Comparison of ENCODE assay signal across 8 mouse cellular contexts in genomic region chr5:37162871-37163781, GRCm38 (mm10).
DNase-seq lines count a peak whose midpoint lies in the region; ATAC-seq lines count a peak whose summit lies in the region.
"Had no signal": no experiment of that assay in that cellular context is flagged by ENCODE, and none has a peak within 500 bp of the region (broad histone marks: within the 10 kb centered on the region; RNA-seq: fewer than 3 reads in every experiment).

No protein-coding gene starts in this region.

- 0 out of 2 replicates have a peak overlapping the region, but pooled peaks have one; percentile 1 for H3K4me3 ChIP-seq in brown adipose tissue, adult 24 weeks (ENCODE audit: insufficient read depth, low read depth, low read length)
- peak overlapping the region; percentile 52 for H3K4me3 ChIP-seq in forebrain, embryonic 12.5 days (replicated peaks)
- H3K4me3 ChIP-seq in hindbrain, embryonic 16.5 days (ENCODE audit: low read length): peak overlapping the region; percentile 53
- peak overlapping the region; percentile 39 for H3K4me3 ChIP-seq in midbrain, embryonic 11.5 days (ENCODE audit: low read depth, low read length)
- H3K4me3 ChIP-seq: myocyte had no signal

- peak; percentile 87 for ATAC-seq in forebrain, embryonic 12.5 days (ENCODE audit: low FRiP score)
- ATAC-seq in hindbrain, embryonic 16.5 days: peak; percentile 93
- ATAC-seq in midbrain, embryonic 11.5 days (ENCODE audit: low FRiP score): peak; percentile 90

- no peaks in the 10 kb centered on the region for H3K9me3 ChIP-seq in forebrain, embryonic 12.5 days
- no peaks in the 10 kb centered on the region for H3K9me3 ChIP-seq in hindbrain, embryonic 16.5 days (ENCODE audit: control insufficient read depth, low read length)
- no peaks in the 10 kb centered on the region for H3K9me3 ChIP-seq in midbrain, embryonic 11.5 days (ENCODE audit: control insufficient read depth, low read length)

- no peak overlapping the region for H3K27ac ChIP-seq in brown adipose tissue, adult 24 weeks (replicated peaks; ENCODE audit: low read depth, low read length)
- H3K27ac ChIP-seq in forebrain, embryonic 12.5 days: no peak overlapping the region
- peak overlapping the region; percentile 73 for H3K27ac ChIP-seq in hindbrain, embryonic 16.5 days (ENCODE audit: low read depth, low read length)
- H3K27ac ChIP-seq in midbrain, embryonic 11.5 days (ENCODE audit: low read depth, low read length): no peak overlapping the region

- H3K27me3 ChIP-seq in forebrain, embryonic 12.5 days: peaks cover 63% of the 10 kb centered on the region
- peaks cover 8% of the 10 kb centered on the region; the same call in 1 of the 2 replicates for H3K27me3 ChIP-seq in hindbrain, embryonic 16.5 days (replicated peaks; ENCODE audit: control insufficient read depth, insufficient read depth, low read length)
- H3K27me3 ChIP-seq in midbrain, embryonic 11.5 days (ENCODE audit: control insufficient read depth, insufficient read depth, low read length): peaks cover 24% of the 10 kb centered on the region

- no peaks in the 10 kb centered on the region for H3K4me1 ChIP-seq in brown adipose tissue, adult 24 weeks (ENCODE audit: control insufficient read depth, insufficient read depth, insufficient read length, low read length)
- peaks cover 8% of the 10 kb centered on the region; the same call in 1 of the 2 replicates for H3K4me1 ChIP-seq in forebrain, embryonic 12.5 days
- H3K4me1 ChIP-seq in hindbrain, embryonic 16.5 days (ENCODE audit: control insufficient read depth, insufficient read depth, low read depth, low read length): peaks cover 4% of the 10 kb centered on the region; the same call in 1 of the 2 replicates
- H3K4me1 ChIP-seq in midbrain, embryonic 11.5 days (ENCODE audit: control insufficient read depth, insufficient read depth, low read length): no peaks in the 10 kb centered on the region; the same call in none of the 2 replicates

- H3K36me3 ChIP-seq in forebrain, embryonic 12.5 days (replicated peaks): no peaks in the 10 kb centered on the region
- no peaks in the 10 kb centered on the region for H3K36me3 ChIP-seq in hindbrain, embryonic 16.5 days (ENCODE audit: control insufficient read depth, insufficient read depth, low read length)
- no peaks in the 10 kb centered on the region for H3K36me3 ChIP-seq in midbrain, embryonic 11.5 days (ENCODE audit: control insufficient read depth, insufficient read depth, low read length)

- intact Hi-C loops in left cerebral cortex, postnatal 14 days (cut with DNase I): no loop called here

- 6% methylated on average over 74 of the region's 75 CpGs for WGBS in forebrain, embryonic 12.5 days
- 5% methylated on average over 66 of the region's 75 CpGs for WGBS in hindbrain, embryonic 16.5 days
- WGBS in midbrain, embryonic 11.5 days: 7% methylated on average over 74 of the region's 75 CpGs

- H3K4me2 ChIP-seq in forebrain, embryonic 12.5 days: peak overlapping the region; percentile 70
- H3K4me2 ChIP-seq in hindbrain, embryonic 16.5 days (ENCODE audit: low read length): peak overlapping the region; percentile 81
- H3K4me2 ChIP-seq in midbrain, embryonic 11.5 days: peak overlapping the region; percentile 66

- DNase-seq in ZHBTc4 (ENCODE audit: low read depth, low spot score): peak; percentile 89
- DNase-seq in left cerebral cortex, postnatal 14 days (ENCODE audit: low spot score in 2 of 2): peak; percentile 89 to 90
- peak; percentile 99 for DNase-seq in midbrain, embryonic 11.5 days (ENCODE audit: low spot score, missing footprints)
- DNase-seq in spleen, postnatal 36 days (ENCODE audit: low spot score in 2 of 2): peak; percentile 3 to 8

- H3K9ac ChIP-seq in forebrain, embryonic 12.5 days: peak overlapping the region; percentile 49
- H3K9ac ChIP-seq in hindbrain, embryonic 16.5 days (ENCODE audit: low read depth, low read length): peak overlapping the region; percentile 74
- peak overlapping the region; percentile 49; the same call in 1 of the 2 replicates for H3K9ac ChIP-seq in midbrain, embryonic 11.5 days (ENCODE audit: low read length)

Comparison
In these comparisons a context has a peak if more than half of its experiments do, and no peak if none do; other contexts are left out.
1. DNase-seq: peak in every context shown above with its lines; median percentile 99 in midbrain, embryonic 11.5 days; 90 in left cerebral cortex, postnatal 14 days; 89 in ZHBTc4; 6 in spleen, postnatal 36 days.
2. H3K4me3 ChIP-seq: peak in every context shown above with its lines; median percentile 53 in hindbrain, embryonic 16.5 days; 52 in forebrain, embryonic 12.5 days; 39 in midbrain, embryonic 11.5 days; 1 in brown adipose tissue, adult 24 weeks.